Mouse (Mus musculus): ENCODE results near the gene Coq4. TPM values are rescaled to one million over a fixed set of nuclear protein-coding genes. Genes with fewer than 3 reads are reported as not detected.
A peak's percentile ranks its signal among the peaks of the same experiment; 100 is the strongest.

Coq4 gene
- polyA plus RNA-seq, 1 experiment from 2014 or later, result 50.0 TPM

DNA sequence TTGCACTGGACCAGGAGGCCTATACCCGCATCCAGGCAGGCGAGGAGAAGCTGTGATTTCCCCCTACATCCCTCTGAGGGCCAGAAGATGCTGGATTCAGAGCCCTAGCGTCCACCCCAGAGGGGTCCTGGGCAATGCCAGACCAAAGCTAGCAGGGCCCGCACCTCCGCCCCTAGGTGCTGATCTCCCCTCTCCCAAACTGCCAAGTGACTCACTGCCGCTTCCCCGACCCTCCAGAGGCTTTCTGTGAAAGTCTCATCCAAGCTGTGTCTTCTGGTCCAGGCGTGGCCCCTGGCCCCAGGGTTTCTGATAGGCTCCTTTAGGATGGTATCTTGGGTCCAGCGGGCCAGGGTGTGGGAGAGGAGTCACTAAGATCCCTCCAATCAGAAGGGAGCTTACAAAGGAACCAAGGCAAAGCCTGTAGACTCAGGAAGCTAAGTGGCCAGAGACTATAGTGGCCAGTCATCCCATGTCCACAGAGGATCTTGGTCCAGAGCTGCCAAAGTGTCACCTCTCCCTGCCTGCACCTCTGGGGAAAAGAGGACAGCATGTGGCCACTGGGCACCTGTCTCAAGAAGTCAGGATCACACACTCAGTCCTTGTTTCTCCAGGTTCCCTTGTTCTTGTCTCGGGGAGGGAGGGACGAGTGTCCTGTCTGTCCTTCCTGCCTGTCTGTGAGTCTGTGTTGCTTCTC, 28.5 kb downstream of the Coq4 start:
- peaks cover 58% of the 10 kb centered on the region for H3K36me3 ChIP-seq (ENCODE audit: control insufficient read depth, insufficient read depth, low read length)
- no peak overlapping the region for H3K27ac ChIP-seq (ENCODE audit: low read depth)
- H3K9me3 ChIP-seq (ENCODE audit: control insufficient read depth, low read length), result no peaks in the 10 kb centered on the region
- no peak for DNase-seq (ENCODE audit: low spot score)
- no peak overlapping the region for H3K9ac ChIP-seq (ENCODE audit: low read length)
- H3K4me1 ChIP-seq (replicated peaks; ENCODE audit: control insufficient read depth, insufficient read depth, low read length), result peaks cover 16% of the 10 kb centered on the region
- H3K4me3 ChIP-seq (ENCODE audit: low read depth, low read length), result no peak overlapping the region
- no peak for ATAC-seq (replicated peaks; ENCODE audit: low FRiP score, low TSS enrichment, low read depth)
- WGBS, result 84% methylated on average over 11 of the region's 11 CpGs
- no peaks in the 10 kb centered on the region for H3K27me3 ChIP-seq (replicated peaks; ENCODE audit: control insufficient read depth, insufficient read depth, low read length)
- no peak overlapping the region for H3K4me2 ChIP-seq (ENCODE audit: low read length)

DNA sequence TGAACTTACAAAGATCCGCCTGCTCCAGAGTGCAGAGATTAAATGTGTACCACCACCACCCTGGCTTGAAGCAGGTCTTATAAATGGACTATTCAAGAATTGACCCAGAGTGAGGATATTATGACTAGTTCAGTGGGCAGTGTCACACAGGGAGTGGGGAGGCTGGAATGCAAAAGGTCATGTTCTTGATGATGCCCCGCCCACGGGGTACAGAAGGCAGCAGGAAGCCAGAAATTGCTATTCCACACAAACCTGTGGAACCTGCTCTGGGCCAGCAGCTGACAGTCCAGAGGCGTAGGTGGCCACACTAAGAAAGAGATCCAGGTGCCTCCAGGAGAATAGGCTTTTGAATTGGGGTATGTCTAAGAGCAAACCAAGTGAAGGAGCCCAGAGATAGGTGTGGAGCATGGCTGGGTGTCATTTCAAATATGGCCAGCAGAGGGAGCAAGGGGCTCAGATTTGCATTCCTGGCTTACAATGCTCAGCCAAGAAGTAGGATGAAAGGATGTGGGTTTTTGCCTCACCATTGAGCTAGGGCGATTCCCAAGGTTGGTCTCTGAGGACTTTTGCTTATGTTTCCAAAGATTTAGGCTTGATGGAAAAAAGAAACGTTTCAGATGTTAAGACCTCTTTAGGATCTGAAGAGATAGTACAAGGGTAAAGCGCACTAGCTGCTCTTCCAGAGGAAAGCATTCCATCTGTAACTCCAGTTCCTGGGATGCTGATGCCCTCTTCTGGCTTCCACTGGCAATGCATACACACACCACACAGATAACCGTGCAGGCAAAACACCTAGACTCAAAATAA, 30.3 kb downstream of the Coq4 start:
- Histone ChIP-seq H3K36me3 (ENCODE audit: control insufficient read depth, insufficient read depth, low read length) (peaks cover 41% of the 10 kb centered on the region), H3K4me2 (ENCODE audit: low read length) (peak overlapping the region; percentile 11; the same call in 1 of the 2 replicates), H3K9me3 (ENCODE audit: control insufficient read depth, low read length) (no peaks in the 10 kb centered on the region), H3K27me3 (replicated peaks; ENCODE audit: control insufficient read depth, insufficient read depth, low read length) (no peaks in the 10 kb centered on the region), H3K4me3 (ENCODE audit: low read depth, low read length) (no peak overlapping the region), H3K9ac (ENCODE audit: low read length) (no peak overlapping the region), H3K27ac (ENCODE audit: low read depth) (peak overlapping the region; percentile 22; the same call in 1 of the 2 replicates), H3K4me1 (replicated peaks; ENCODE audit: control insufficient read depth, insufficient read depth, low read length) (peaks cover 18% of the 10 kb centered on the region)
- DNase-seq (ENCODE audit: low spot score), result peak; percentile 97
- peak; percentile 42 for ATAC-seq (replicated peaks; ENCODE audit: low FRiP score, low TSS enrichment, low read depth)
- 34% methylated on average over 8 of the region's 8 CpGs for WGBS

DNA sequence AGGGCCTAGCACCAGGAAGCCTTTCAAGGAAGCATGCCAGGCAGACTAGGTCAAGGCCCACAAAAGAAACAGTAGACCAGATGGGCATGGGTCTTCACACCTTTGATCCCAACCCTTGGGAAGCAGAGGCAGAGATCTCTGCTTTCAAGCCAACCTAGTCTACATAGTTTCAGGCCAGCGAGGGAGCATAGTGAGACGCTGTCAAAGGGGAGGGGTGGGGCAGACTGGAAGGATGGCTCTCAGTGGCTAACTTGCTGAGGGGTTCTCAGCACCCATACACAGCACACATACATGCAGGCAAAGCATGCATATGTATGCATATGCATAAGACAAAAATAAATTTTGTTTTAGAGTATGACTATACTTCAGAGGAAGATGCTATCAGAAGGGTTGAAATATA, 32.1 kb downstream of the Coq4 start:
- Histone ChIP-seq H3K27me3 (replicated peaks; ENCODE audit: control insufficient read depth, insufficient read depth, low read length) (no peaks in the 10 kb centered on the region), H3K36me3 (ENCODE audit: control insufficient read depth, insufficient read depth, low read length) (peaks cover 24% of the 10 kb centered on the region), H3K4me2 (ENCODE audit: low read length) (peak overlapping the region; percentile 75), H3K4me1 (replicated peaks; ENCODE audit: control insufficient read depth, insufficient read depth, low read length) (peaks cover 18% of the 10 kb centered on the region), H3K27ac (ENCODE audit: low read depth) (peak overlapping the region; percentile 93), H3K4me3 (ENCODE audit: low read depth, low read length) (0 out of 2 replicates have a peak overlapping the region, but pooled peaks have one; percentile 42), H3K9ac (ENCODE audit: low read length) (no peak overlapping the region), H3K9me3 (ENCODE audit: control insufficient read depth, low read length) (no peaks in the 10 kb centered on the region)
- DNase-seq (ENCODE audit: low spot score) (no peak), ATAC-seq (replicated peaks; ENCODE audit: low FRiP score, low TSS enrichment, low read depth) (no peak)
- WGBS, result 20% methylated on average over 2 of the region's 2 CpGs

DNA sequence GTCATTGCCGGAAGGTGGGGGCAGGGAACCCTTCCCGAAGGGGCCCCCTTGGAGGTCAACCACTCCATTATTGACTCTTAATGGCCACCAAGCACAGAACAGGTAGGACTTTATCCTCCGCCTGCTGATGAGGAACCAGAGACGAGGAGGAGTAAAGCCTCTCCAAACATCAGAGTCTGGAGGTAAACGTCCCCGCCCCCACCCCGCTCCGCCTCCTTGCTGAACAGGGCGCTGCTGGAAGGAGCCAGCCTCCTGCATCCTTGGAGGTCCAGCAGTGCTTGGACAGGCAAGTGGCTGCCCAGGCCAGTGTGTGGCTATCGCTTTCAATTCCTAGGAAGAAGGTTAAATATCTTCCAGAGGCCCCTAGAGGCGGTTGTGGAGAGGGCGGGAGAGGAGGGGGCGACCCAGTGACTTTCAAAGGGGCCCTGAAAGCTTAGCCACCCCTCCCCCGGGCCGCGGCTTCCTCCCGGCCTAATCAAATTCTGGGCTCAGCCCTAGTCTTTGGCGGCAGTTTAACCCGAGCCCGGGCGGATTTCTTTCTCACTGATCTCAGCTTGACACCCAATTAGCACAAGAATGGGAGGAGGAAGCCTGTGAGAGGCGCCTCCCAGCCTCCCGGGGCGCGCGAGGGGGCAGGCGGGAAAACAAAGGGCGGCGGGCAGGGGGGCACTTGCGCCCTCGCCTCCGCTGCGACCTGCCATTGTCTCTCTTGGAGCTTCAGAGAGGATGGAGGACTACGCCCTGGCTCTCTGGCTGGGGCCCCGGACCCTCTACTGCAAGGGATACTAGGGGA, 32.9 kb downstream of the Coq4 start, which contains the start of gene Urm1:
TSS of gene Urm1 (plus strand) at position 51 of the 793 bp plus-strand sequence.
- peak within 1 kb of the TSS; percentile 55 for H3K9ac ChIP-seq (ENCODE audit: low read length)
- DNase-seq (ENCODE audit: low spot score), result peak; percentile 93
- H3K9me3 ChIP-seq (ENCODE audit: control insufficient read depth, low read length), result no peaks in the 10 kb centered on the region
- peak within 1 kb of the TSS; percentile 42 for H3K4me3 ChIP-seq (ENCODE audit: low read depth, low read length)
- peak within 1 kb of the TSS; percentile 93 for H3K27ac ChIP-seq (ENCODE audit: low read depth)
- peaks cover 15% of the 10 kb centered on the region for H3K36me3 ChIP-seq (ENCODE audit: control insufficient read depth, insufficient read depth, low read length)
- no peaks in the 10 kb centered on the region for H3K27me3 ChIP-seq (replicated peaks; ENCODE audit: control insufficient read depth, insufficient read depth, low read length)
- peaks cover 18% of the 10 kb centered on the region for H3K4me1 ChIP-seq (replicated peaks; ENCODE audit: control insufficient read depth, insufficient read depth, low read length)
- ATAC-seq (replicated peaks; ENCODE audit: low FRiP score, low TSS enrichment, low read depth), result peak; percentile 81
- WGBS, result 1% methylated on average over 35 of the region's 35 CpGs
- H3K4me2 ChIP-seq (ENCODE audit: low read length), result peak within 1 kb of the TSS; percentile 75

DNA sequence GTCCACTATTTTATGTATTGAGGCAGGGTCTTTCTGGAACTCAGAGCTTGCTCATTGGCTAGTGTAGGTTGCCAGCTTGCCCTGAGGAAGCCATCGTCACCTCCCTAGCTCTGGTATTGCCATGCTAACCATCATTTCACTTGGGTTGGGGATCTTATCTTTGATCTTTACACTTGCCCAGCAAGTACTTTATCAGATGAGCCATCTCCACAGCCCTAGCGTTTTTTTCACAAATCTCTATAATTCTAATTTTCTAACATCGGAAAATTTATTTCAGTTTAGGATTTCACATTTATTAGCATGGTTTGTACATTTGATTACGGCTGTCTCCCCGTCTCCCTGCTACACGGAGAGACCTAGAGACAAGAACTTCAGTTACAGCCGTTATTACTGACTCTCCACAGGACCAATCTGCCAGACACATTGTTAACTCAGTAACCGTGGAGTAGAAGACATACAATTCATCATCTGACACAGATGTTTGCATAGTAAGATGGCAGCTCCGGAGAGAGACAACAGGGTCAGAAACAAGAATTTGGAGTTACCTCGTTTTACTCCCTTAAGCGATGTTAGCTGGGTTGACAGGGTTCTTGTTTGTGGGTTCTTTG, 39.1 kb downstream of the Coq4 start:
- peak overlapping the region; percentile 84 for H3K9ac ChIP-seq (ENCODE audit: low read length)
- peak overlapping the region; percentile 71 for H3K4me3 ChIP-seq (ENCODE audit: low read depth, low read length)
- H3K4me1 ChIP-seq (replicated peaks; ENCODE audit: control insufficient read depth, insufficient read depth, low read length), result 0 out of 2 replicates have a peak, but pooled peaks cover 8% of the 10 kb centered on the region
- peak overlapping the region; percentile 96 for H3K27ac ChIP-seq (ENCODE audit: low read depth)
- peaks cover 7% of the 10 kb centered on the region for H3K36me3 ChIP-seq (ENCODE audit: control insufficient read depth, insufficient read depth, low read length)
- ATAC-seq (replicated peaks; ENCODE audit: low FRiP score, low TSS enrichment, low read depth), result peak; percentile 32; the same call in 1 of the 2 replicates
- H3K9me3 ChIP-seq (ENCODE audit: control insufficient read depth, low read length), result no peaks in the 10 kb centered on the region
- WGBS, result 10% methylated on average over 11 of the region's 11 CpGs
- peak overlapping the region; percentile 55 for H3K4me2 ChIP-seq (ENCODE audit: low read length)
- no peaks in the 10 kb centered on the region for H3K27me3 ChIP-seq (replicated peaks; ENCODE audit: control insufficient read depth, insufficient read depth, low read length)
- DNase-seq (ENCODE audit: low spot score), result no peak

DNA sequence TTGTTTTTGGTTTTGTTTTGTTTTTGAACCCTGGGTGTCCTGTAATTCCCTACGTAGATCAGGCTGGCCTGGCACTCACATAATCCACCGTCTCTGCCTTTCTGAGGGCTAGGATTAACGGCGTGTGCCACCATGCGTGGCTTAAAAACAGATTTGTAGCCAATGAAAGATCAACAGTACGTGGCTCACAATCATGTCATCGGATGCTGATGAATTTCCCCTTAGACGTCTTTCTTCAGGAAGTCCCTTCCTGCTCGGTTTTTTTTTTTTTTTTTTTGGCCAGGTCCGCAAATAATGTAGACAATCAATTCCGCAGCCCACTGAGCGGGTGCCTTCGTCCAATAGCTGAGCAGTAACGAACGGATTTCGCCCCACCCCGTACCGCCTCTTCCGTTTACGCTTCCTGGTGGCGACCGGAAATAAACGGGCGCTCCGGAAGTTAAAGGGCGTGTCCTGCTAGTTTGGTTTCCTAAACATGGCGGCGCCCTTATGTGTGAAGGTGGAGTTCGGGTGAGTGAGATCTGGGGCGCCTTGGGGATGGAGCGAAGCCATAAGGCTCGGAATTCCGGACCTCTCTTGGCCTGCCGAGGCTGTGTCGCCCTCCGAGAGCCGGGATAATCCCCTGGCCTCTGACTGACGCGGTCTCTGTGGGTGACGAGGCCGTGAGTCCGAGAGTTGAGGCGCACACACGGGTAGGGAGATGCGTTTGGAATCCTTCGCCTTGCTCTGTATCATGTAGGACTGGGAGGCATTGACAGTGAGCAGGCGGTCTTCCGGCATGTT, 39.8 kb downstream of the Coq4 start:
- DNase-seq (ENCODE audit: low spot score) (peak; percentile 95), ATAC-seq (replicated peaks; ENCODE audit: low FRiP score, low TSS enrichment, low read depth) (peak; percentile 96)
- Histone ChIP-seq H3K9me3 (ENCODE audit: control insufficient read depth, low read length) (no peaks in the 10 kb centered on the region), H3K4me1 (replicated peaks; ENCODE audit: control insufficient read depth, insufficient read depth, low read length) (0 out of 2 replicates have a peak, but pooled peaks cover 8% of the 10 kb centered on the region), H3K27ac (ENCODE audit: low read depth) (peak overlapping the region; percentile 96), H3K27me3 (replicated peaks; ENCODE audit: control insufficient read depth, insufficient read depth, low read length) (no peaks in the 10 kb centered on the region), H3K4me2 (ENCODE audit: low read length) (peak overlapping the region; percentile 55), H3K36me3 (ENCODE audit: control insufficient read depth, insufficient read depth, low read length) (peaks cover 7% of the 10 kb centered on the region), H3K9ac (ENCODE audit: low read length) (peak overlapping the region; percentile 84), H3K4me3 (ENCODE audit: low read depth, low read length) (peak overlapping the region; percentile 71)
- WGBS, result under 1% methylated on average over 48 of the region's 48 CpGs

DNA sequence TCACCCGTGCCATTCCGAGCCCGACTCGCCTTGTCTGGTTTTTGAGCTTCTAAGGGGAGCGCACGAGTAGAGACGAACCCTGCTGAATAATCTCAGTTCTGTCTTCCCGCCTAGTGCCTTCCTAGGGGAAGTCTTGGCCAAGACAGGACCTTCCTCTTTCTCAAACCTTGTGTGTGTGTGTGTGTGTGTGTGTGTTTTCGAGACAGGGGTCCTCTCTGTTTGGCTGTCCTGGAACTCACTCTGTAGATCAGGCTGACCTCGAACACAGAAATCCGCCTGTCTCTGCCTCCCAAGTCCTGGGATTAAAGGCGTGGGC, 40.4 kb downstream of the Coq4 start:
- Histone ChIP-seq H3K4me2 (ENCODE audit: low read length) (peak overlapping the region; percentile 55), H3K4me1 (replicated peaks; ENCODE audit: control insufficient read depth, insufficient read depth, low read length) (0 out of 2 replicates have a peak, but pooled peaks cover 8% of the 10 kb centered on the region), H3K9me3 (ENCODE audit: control insufficient read depth, low read length) (no peaks in the 10 kb centered on the region), H3K4me3 (ENCODE audit: low read depth, low read length) (peak overlapping the region; percentile 71), H3K27ac (ENCODE audit: low read depth) (no peak overlapping the region), H3K27me3 (replicated peaks; ENCODE audit: control insufficient read depth, insufficient read depth, low read length) (no peaks in the 10 kb centered on the region), H3K9ac (ENCODE audit: low read length) (peak overlapping the region; percentile 59), H3K36me3 (ENCODE audit: control insufficient read depth, insufficient read depth, low read length) (peaks cover 9% of the 10 kb centered on the region)
- WGBS, result 4% methylated on average over 12 of the region's 12 CpGs
- ATAC-seq (replicated peaks; ENCODE audit: low FRiP score, low TSS enrichment, low read depth) (no peak), DNase-seq (ENCODE audit: low spot score) (no peak)

Measured in intestine, embryonic 14.5 days (tissue).